Mouse (Mus musculus) stomach, embryonic 14.5 days (tissue): ENCODE results near the gene Cib4. TPM values are rescaled to one million over a fixed set of nuclear protein-coding genes. Genes with fewer than 3 reads are reported as not detected.

Experiments
- ATAC-seq: fragments of 200-750 bp; cut with Nextera tagmentation; 2 replicates; pipeline ENCODE4 v1.8.0; 2017; ENCODE audit warnings: low read depth, moderate TSS enrichment; ENCODE audit not compliant: insufficient number of reproducible peaks, insufficient read depth, low FRiP score
- H3K27ac ChIP-seq: fragments of 300-500 bp; sonication (generic); 2 replicates; pipeline ENCODE4 v1.5.1; 2014; ENCODE audit warnings: mild to moderate bottlenecking, low read length, moderate library complexity, mixed read lengths
- H3K27me3 ChIP-seq: fragments of 300-500 bp; sonication (generic); 2 replicates; pipeline ENCODE4 v1.6.1; 2014; ENCODE audit warnings: low read length, control low read depth, mixed read lengths; ENCODE audit not compliant: control insufficient read depth, insufficient read depth
- H3K36me3 ChIP-seq: fragments of 300-500 bp; sonication (generic); 2 replicates; pipeline ENCODE4 v1.6.1; 2014; ENCODE audit warnings: mild to moderate bottlenecking, control low read depth, low read length, moderate library complexity, mixed read lengths; ENCODE audit not compliant: control insufficient read depth, insufficient read depth
- H3K4me1 ChIP-seq: fragments of 300-500 bp; sonication (generic); 2 replicates; pipeline ENCODE4 v1.6.1; 2014; ENCODE audit warnings: low read length, control low read depth, mixed read lengths; ENCODE audit not compliant: control insufficient read depth, insufficient read depth
- H3K4me2 ChIP-seq: fragments of 300-500 bp; sonication (generic); replicated peaks from 2 replicates; pipeline ENCODE4 v1.6.1; 2014; ENCODE audit warnings: low read depth, low read length, control low read depth
- H3K4me3 ChIP-seq: fragments of 300-500 bp; sonication (generic); 2 replicates; pipeline ENCODE4 v1.5.1; 2014; ENCODE audit warnings: low read depth, low read length, control low read depth
- H3K9ac ChIP-seq: fragments of 300-500 bp; sonication (generic); replicated peaks from 2 replicates; pipeline ENCODE4 v1.6.1; 2014; ENCODE audit warnings: low read depth, mild to moderate bottlenecking, control low read depth, low read length, moderate library complexity, mixed read lengths
- H3K9me3 ChIP-seq: fragments of 300-500 bp; sonication (generic); 2 replicates; pipeline ENCODE4 v1.6.1; 2016; ENCODE audit warnings: low read depth, low read length, control low read depth; ENCODE audit not compliant: control insufficient read depth
- WGBS: fragments of 180-500 bp; shearing (Covaris S2); extraction: QIAGEN DNeasy Blood & Tissue Kit; methylation state at CpG from one replicate; pipeline ENCODE4 v1.1.7; 2014; 5-methylcytosine and 5-hydroxymethylcytosine counted together
- polyA plus RNA-seq: library from polyadenylated mRNA; unstranded; fragments of >200 nt; fragmentation: Nextera tagmentation; extraction: Ambion mirVana; gene quantifications from 2 replicates; pipeline ENCODE4 v1.2.1, GENCODE M21; 2014

Cib4 gene
- not detected in 2 replicates for polyA plus RNA-seq

- H3K4me3 ChIP-seq, result no peak within 1 kb of the TSS
- no peaks in the 10 kb centered on the region for H3K4me1 ChIP-seq
- no peak for ATAC-seq
- no peaks in the 10 kb centered on the region for H3K9me3 ChIP-seq
- H3K4me2 ChIP-seq, result no peak within 1 kb of the TSS
- 37% methylated on average over 2 of the region's 2 CpGs for WGBS
- no peaks in the 10 kb centered on the region for H3K36me3 ChIP-seq
- H3K27ac ChIP-seq, result no peak within 1 kb of the TSS
- H3K9ac ChIP-seq, result no peak within 1 kb of the TSS
- no peaks in the 10 kb centered on the region for H3K27me3 ChIP-seq
These were observed at the start of gene Cib4 for GRCm38 (mm10) chr5:30545698-30546097. TSS of gene Cib4 (minus strand) at chr5:30545836.

GRCm38 (mm10) chr5:30594953-30595560, 49.4 kb upstream of the Cib4 start:
- H3K9ac ChIP-seq, result no peak overlapping the region
- WGBS, result 49% methylated on average over 6 of the region's 6 CpGs
- no peaks in the 10 kb centered on the region for H3K27me3 ChIP-seq
- H3K4me3 ChIP-seq, result no peak overlapping the region
- no peak for ATAC-seq
- H3K9me3 ChIP-seq, result no peaks in the 10 kb centered on the region
- H3K36me3 ChIP-seq, result no peaks in the 10 kb centered on the region
- H3K4me2 ChIP-seq, result no peak overlapping the region
- no peak overlapping the region for H3K27ac ChIP-seq
- H3K4me1 ChIP-seq, result peaks cover 14% of the 10 kb centered on the region; the same call in 1 of the 2 replicates

- H3K4me1 ChIP-seq, result peaks cover 14% of the 10 kb centered on the region; the same call in 1 of the 2 replicates
- no peaks in the 10 kb centered on the region for H3K9me3 ChIP-seq
- H3K4me3 ChIP-seq, result no peak overlapping the region
- no peak for ATAC-seq
- WGBS, result 23% methylated on average over 10 of the region's 10 CpGs
- H3K9ac ChIP-seq, result no peak overlapping the region
- H3K4me2 ChIP-seq, result no peak overlapping the region
- H3K36me3 ChIP-seq, result no peaks in the 10 kb centered on the region
- peaks cover 4% of the 10 kb centered on the region; the same call in 1 of the 2 replicates for H3K27me3 ChIP-seq
- no peak overlapping the region for H3K27ac ChIP-seq
These were observed 48.3 kb upstream of the Cib4 start for GRCm38 (mm10) chr5:30593811-30594504.

GRCm38 (mm10) chr5:30593360-30593759, 47.7 kb upstream of the Cib4 start:
- Histone ChIP-seq H3K27ac (no peak overlapping the region), H3K4me3 (no peak overlapping the region), H3K4me1 (peaks cover 14% of the 10 kb centered on the region; the same call in 1 of the 2 replicates), H3K9ac (no peak overlapping the region), H3K36me3 (no peaks in the 10 kb centered on the region), H3K4me2 (no peak overlapping the region), H3K27me3 (peaks cover 9% of the 10 kb centered on the region), H3K9me3 (no peaks in the 10 kb centered on the region)
- ATAC-seq, result no peak
- WGBS, result 77% methylated on average over 11 of the region's 11 CpGs

DNA sequence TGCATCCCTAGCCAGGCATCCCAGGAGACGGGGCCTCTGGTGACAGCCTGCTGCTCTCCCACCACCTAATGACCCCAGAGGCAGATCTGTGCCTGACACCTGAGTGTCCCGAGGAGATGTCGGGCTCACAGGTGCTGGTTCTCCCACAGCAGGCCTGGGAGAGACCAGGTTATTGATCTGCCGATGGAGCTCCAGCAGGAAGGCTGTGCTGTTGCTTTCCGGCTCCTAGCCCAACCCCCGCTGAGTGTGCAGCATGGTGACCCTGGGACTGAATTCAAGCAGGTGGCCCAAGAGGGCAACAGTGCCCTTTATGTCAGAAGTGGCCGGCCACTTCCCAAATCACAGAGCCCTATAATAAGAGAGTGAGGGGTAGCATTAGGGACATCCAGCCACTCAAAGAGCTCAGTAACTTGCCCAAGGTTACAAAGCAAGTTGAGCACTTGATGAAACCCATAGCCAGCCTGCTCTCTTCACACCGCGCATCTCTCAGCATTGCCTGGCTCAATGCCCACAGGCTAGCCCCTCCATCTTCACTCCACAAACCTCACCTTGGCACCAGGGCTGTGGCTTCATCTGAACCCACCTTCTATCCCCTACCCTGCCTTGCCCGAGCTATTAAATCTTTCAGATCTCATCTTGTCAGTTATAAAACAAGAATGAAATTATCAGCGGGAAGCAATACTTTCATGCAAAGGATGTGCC, 46.8 kb upstream of the Cib4 start:
- no peak for ATAC-seq
- H3K36me3 ChIP-seq, result no peaks in the 10 kb centered on the region
- H3K9me3 ChIP-seq, result no peaks in the 10 kb centered on the region
- peaks cover 14% of the 10 kb centered on the region; the same call in 1 of the 2 replicates for H3K4me1 ChIP-seq
- no peak overlapping the region for H3K27ac ChIP-seq
- peaks cover 9% of the 10 kb centered on the region for H3K27me3 ChIP-seq
- H3K9ac ChIP-seq, result no peak overlapping the region
- H3K4me2 ChIP-seq, result no peak overlapping the region
- 72% methylated on average over 11 of the region's 11 CpGs for WGBS
- no peak overlapping the region for H3K4me3 ChIP-seq

DNA sequence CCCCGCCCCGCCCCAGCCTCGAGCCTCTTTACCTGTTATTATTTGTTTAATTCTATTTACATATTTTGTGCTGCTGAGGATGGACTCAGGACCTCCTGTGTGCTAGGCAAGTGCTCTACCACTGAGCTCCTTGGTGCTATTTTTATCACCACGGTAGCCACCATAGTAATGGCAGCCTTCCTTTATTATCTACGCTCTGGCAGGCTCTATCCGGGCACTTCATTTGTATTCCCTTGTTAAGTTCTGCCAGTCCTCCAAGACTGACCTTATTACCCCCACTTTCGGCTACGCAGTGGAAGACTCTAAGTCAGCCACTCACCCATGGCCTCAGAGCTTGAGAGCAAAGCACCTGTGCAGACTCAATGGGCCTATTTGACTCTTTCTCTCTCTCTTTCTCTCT, 46.1 kb upstream of the Cib4 start:
- H3K4me2 ChIP-seq, result no peak overlapping the region
- no peak overlapping the region for H3K4me3 ChIP-seq
- no peaks in the 10 kb centered on the region for H3K36me3 ChIP-seq
- H3K27ac ChIP-seq, result no peak overlapping the region
- H3K9me3 ChIP-seq, result no peaks in the 10 kb centered on the region
- H3K27me3 ChIP-seq, result peaks cover 9% of the 10 kb centered on the region
- ATAC-seq, result no peak
- peaks cover 14% of the 10 kb centered on the region; the same call in 1 of the 2 replicates for H3K4me1 ChIP-seq
- H3K9ac ChIP-seq, result no peak overlapping the region
- WGBS, result 75% methylated on average over 8 of the region's 8 CpGs

DNA sequence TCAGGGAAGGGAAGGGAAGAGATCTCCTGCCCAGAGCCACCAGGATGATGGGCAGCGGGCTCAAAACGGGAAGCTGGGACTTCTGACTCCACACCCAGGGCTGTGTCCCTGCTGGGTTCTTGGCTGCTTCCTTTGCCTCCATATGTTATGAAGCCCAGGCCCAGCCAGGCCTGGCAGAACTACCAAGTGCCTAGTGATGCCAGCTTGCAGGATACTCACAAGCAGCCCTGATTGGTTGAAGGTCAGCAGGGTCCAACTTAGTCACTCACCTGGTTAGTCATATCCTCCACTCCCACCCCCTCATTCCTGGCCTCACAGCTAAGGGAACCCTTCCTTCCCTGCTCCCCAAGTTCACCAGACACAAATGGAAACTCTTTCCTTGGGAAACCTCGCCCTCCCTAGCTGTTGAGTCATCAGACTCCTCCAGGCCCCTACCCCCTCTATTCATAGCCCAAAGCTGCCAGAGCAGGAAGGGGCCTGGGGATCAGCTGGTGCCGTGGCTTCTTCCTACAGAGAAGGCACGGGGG, 45.6 kb upstream of the Cib4 start:
- Histone ChIP-seq H3K36me3 (no peaks in the 10 kb centered on the region), H3K4me3 (no peak overlapping the region), H3K27me3 (peaks cover 9% of the 10 kb centered on the region), H3K4me2 (no peak overlapping the region), H3K9ac (no peak overlapping the region), H3K4me1 (peaks cover 14% of the 10 kb centered on the region; the same call in 1 of the 2 replicates), H3K27ac (no peak overlapping the region), H3K9me3 (no peaks in the 10 kb centered on the region)
- 57% methylated on average over 5 of the region's 5 CpGs for WGBS
- no peak for ATAC-seq

DNA sequence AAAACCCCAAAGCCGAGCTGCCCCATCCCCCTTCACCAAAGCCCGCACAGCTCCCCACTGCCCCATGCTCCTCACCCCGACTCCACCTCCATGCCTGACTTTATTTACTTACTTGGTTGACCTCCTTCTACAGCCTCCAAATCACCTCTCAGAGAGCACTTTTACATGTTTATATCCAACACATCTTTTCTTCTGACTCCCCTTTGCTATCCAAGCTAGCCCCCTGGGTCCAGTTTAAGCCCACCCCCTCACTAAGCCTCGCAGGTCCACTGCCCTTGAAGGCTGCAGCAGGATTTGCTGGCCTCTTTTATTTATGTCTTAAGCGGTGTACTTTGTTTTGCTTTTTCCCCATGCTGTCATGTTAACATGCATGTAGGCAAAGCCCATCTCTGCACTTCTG, 44.6 kb upstream of the Cib4 start:
- H3K4me2 ChIP-seq, result no peak overlapping the region
- no peak overlapping the region for H3K9ac ChIP-seq
- no peaks in the 10 kb centered on the region for H3K36me3 ChIP-seq
- peaks cover 14% of the 10 kb centered on the region; the same call in 1 of the 2 replicates for H3K4me1 ChIP-seq
- no peaks in the 10 kb centered on the region for H3K9me3 ChIP-seq
- H3K27me3 ChIP-seq, result peaks cover 9% of the 10 kb centered on the region
- no peak overlapping the region for H3K4me3 ChIP-seq
- H3K27ac ChIP-seq, result no peak overlapping the region
- no peak for ATAC-seq
- 51% methylated on average over 5 of the region's 5 CpGs for WGBS
